ENCODE assay signal across 9 mouse cellular contexts in genomic region chr4:40218382-40218781, GRCm38 (mm10). TPM values are rescaled to one million over a fixed set of nuclear protein-coding genes. Genes with fewer than 3 reads are reported as not detected.
DNase-seq lines count a peak whose midpoint lies in the region; ATAC-seq and TF ChIP-seq lines count a peak whose summit lies in the region.
"Had no signal": no experiment of that assay in that cellular context is flagged by ENCODE, and none has a peak within 500 bp of the region (broad histone marks: within the 10 kb centered on the region; RNA-seq: fewer than 3 reads in every experiment).

No protein-coding gene starts in this region.

- H3K27me3 ChIP-seq in G1E (ENCODE audit: insufficient read depth, low read length): peaks cover 14% of the 10 kb centered on the region
- H3K27me3 ChIP-seq in forebrain, embryonic 16.5 days (replicated peaks; ENCODE audit: control insufficient read depth, insufficient read depth, low read length): no peaks in the 10 kb centered on the region
- H3K27me3 ChIP-seq: embryonic facial prominence, embryonic 15.5 days had no signal

- no peak overlapping the region for H3K4me2 ChIP-seq in forebrain, embryonic 16.5 days (ENCODE audit: low read length)
- H3K4me2 ChIP-seq: embryonic facial prominence, embryonic 15.5 days had no signal

- ATAC-seq in G1E (ENCODE audit: extremely low read depth, insufficient number of reproducible peaks, low FRiP score, poor library complexity, severe bottlenecking): 0 out of 2 replicates have a peak, but pooled peaks have one; percentile 68
- ATAC-seq in forebrain, embryonic 16.5 days: no peak

- no peaks in the 10 kb centered on the region for H3K9me3 ChIP-seq in G1E (replicated peaks)
- H3K9me3 ChIP-seq in forebrain, embryonic 16.5 days (ENCODE audit: control insufficient read depth, low read length): no peaks in the 10 kb centered on the region
- H3K9me3 ChIP-seq: embryonic facial prominence, embryonic 15.5 days had no signal

- no peak overlapping the region for H3K4me3 ChIP-seq in layer of hippocampus, adult 2 months
- H3K4me3 ChIP-seq in G1E (ENCODE audit: low read depth, low read length): no peak overlapping the region
- no peak overlapping the region for H3K4me3 ChIP-seq in forebrain, embryonic 16.5 days (replicated peaks; ENCODE audit: low read length)
- H3K4me3 ChIP-seq: embryonic facial prominence, embryonic 15.5 days had no signal

- H3K9ac ChIP-seq in forebrain, embryonic 16.5 days (replicated peaks; ENCODE audit: low read depth, low read length): no peak overlapping the region
- H3K9ac ChIP-seq: embryonic facial prominence, embryonic 15.5 days had no signal

- peaks cover 12% of the 10 kb centered on the region for H3K4me1 ChIP-seq in G1E (ENCODE audit: insufficient read depth, low read depth, low read length)
- 0 out of 2 replicates have a peak, but pooled peaks cover 4% of the 10 kb centered on the region for H3K4me1 ChIP-seq in forebrain, embryonic 16.5 days (replicated peaks; ENCODE audit: control insufficient read depth, insufficient read depth, low read length)
- H3K4me1 ChIP-seq: embryonic facial prominence, embryonic 15.5 days had no signal

- peak; percentile 53 for TF ChIP-seq CTCF in layer of hippocampus, adult 2 months (conservative IDR thresholded peaks at IDR 0.05)
- TF ChIP-seq CTCF in G1E (IDR thresholded peaks at IDR 0.05; ENCODE audit: low read depth, low read length): peak; percentile 45; the same call in 1 of the 2 replicates

- WGBS in forebrain, embryonic 16.5 days: 74% methylated on average over 7 of the region's 7 CpGs

- no peak for DNase-seq in layer of hippocampus, adult 2 months (ENCODE audit: low spot score in 2 of 2)
- DNase-seq in layer of hippocampus, adult 18-20 months (ENCODE audit: low spot score in 2 of 2): no peak
- DNase-seq in G1E (ENCODE audit: low spot score): peak; percentile 15
- DNase-seq in embryo, embryonic 9.5 days (ENCODE audit: extremely low spot score): peak; percentile 15
- peak; percentile 57 for DNase-seq in lung, postnatal 36 days
- DNase-seq in thymus, postnatal 4 days: peak; percentile 76
- no peak for DNase-seq in urinary bladder, postnatal 4 days (ENCODE audit: low spot score in 2 of 2)

- no peaks in the 10 kb centered on the region for H3K36me3 ChIP-seq in G1E (replicated peaks)
- no peaks in the 10 kb centered on the region for H3K36me3 ChIP-seq in forebrain, embryonic 16.5 days (ENCODE audit: control insufficient read depth, insufficient read depth)
- H3K36me3 ChIP-seq: embryonic facial prominence, embryonic 15.5 days had no signal

- H3K27ac ChIP-seq in layer of hippocampus, adult 2 months: no peak overlapping the region
- no peak overlapping the region for H3K27ac ChIP-seq in forebrain, embryonic 16.5 days (ENCODE audit: low read length)
- H3K27ac ChIP-seq: embryonic facial prominence, embryonic 15.5 days had no signal

RNA-seq across cellular contexts. Expression of gene Ddx58, which starts 21.2 kb away (rescaled TPM):
- total RNA-seq in layer of hippocampus, adult 2 months (2021): 1 to 10 TPM; 4.0 to 5.7 TPM
- 1 to 10 TPM; 3.2 to 4.2 TPM for total RNA-seq in layer of hippocampus, adult 18-20 months (2021)
- total RNA-seq in G1E (2014; fragmentation: Nextera tagmentation): 26.6 and 29.2 TPM in 2 replicates
- 14.1 and 16.1 TPM in 2 replicates for total RNA-seq in G1E (2017)
- 0.43 and 0.68 TPM in 2 replicates for polyA plus RNA-seq in G1E (2012)
- 2.5 and 4.5 TPM in 2 replicates for polyA plus RNA-seq in forebrain, embryonic 16.5 days (2015; fragmentation: Nextera tagmentation; extraction: Ambion mirVana)

RNA-seq across cellular contexts. Expression of gene Smim27, which starts 51.0 kb away (rescaled TPM):
- total RNA-seq in layer of hippocampus, adult 2 months (2021): 10 to 100 TPM; 12.2 to 13.7 TPM
- 10 to 100 TPM; 11.8 to 12.7 TPM for total RNA-seq in layer of hippocampus, adult 18-20 months (2021)
- total RNA-seq in G1E (2014; fragmentation: Nextera tagmentation) (8.5 and 9.9 TPM in 2 replicates), G1E (2017) (9.2 and 13.4 TPM in 2 replicates)
- polyA plus RNA-seq in G1E (2012): 14.1 and 18.2 TPM in 2 replicates
- 16.7 and 18.3 TPM in 2 replicates for polyA plus RNA-seq in forebrain, embryonic 16.5 days (2015; fragmentation: Nextera tagmentation; extraction: Ambion mirVana)

RNA-seq across cellular contexts. Expression of gene Topors, which starts 51.3 kb away (rescaled TPM):
- 10 to 100 TPM; 18.0 to 19.9 TPM for total RNA-seq in layer of hippocampus, adult 2 months (2021)
- total RNA-seq in layer of hippocampus, adult 18-20 months (2021): 10 to 100 TPM; 21.6 to 21.7 TPM
- total RNA-seq in G1E (2014; fragmentation: Nextera tagmentation) (35.0 and 40.4 TPM in 2 replicates), G1E (2017) (54.8 and 59.3 TPM in 2 replicates)
- 8.7 and 9.9 TPM in 2 replicates for polyA plus RNA-seq in G1E (2012)
- 38.1 and 43.6 TPM in 2 replicates for polyA plus RNA-seq in forebrain, embryonic 16.5 days (2015; fragmentation: Nextera tagmentation; extraction: Ambion mirVana)

Comparison
In these comparisons a context has a peak if more than half of its experiments do, and no peak if none do; other contexts are left out.
1. DNase-seq: peak in G1E (single experiment), embryo, embryonic 9.5 days (single experiment), lung, postnatal 36 days (single experiment) and thymus, postnatal 4 days (single experiment); none in layer of hippocampus, adult 2 months (0 of 2), layer of hippocampus, adult 18-20 months (0 of 2) and urinary bladder, postnatal 4 days (0 of 2).